Comparison of ENCODE assay signal across 17 mouse cellular contexts in genomic region chr9:40424874-40425273, GRCm38 (mm10).
DNase-seq lines count a peak whose midpoint lies in the region.
"Had no signal": no experiment of that assay in that cellular context is flagged by ENCODE, and none has a peak within 500 bp of the region (broad histone marks: within the 10 kb centered on the region; RNA-seq: fewer than 3 reads in every experiment).

No protein-coding gene starts in this region.

- peak; percentile 65 to 83 for DNase-seq in adrenal gland, adult (ENCODE audit: inconsistent age in 2 of 2, low spot score in 1 of 2)
- DNase-seq in adrenal gland, postnatal 10 days, result no peak
- DNase-seq in adrenal gland, postnatal 14 days, result peak; percentile 51
- no peak for DNase-seq in adrenal gland, postnatal 4 days (ENCODE audit: low spot score in 2 of 2)
- DNase-seq: B cell, adult 2 months; cerebellum, adult 11-12 months; cerebellum, adult 2 months; cerebellum, adult 9-10 months; cerebellum, postnatal 10 days; cerebellum, postnatal 25 days had no signal

- no peaks in the 10 kb centered on the region for H3K36me3 ChIP-seq in macrophage (ENCODE audit: inconsistent target)
- H3K36me3 ChIP-seq: embryonic facial prominence, embryonic 13.5 days; embryonic facial prominence, embryonic 15.5 days; forebrain, embryonic 10.5 days; forebrain, embryonic 12.5 days; G1E had no signal

- H3K79me2 ChIP-seq in macrophage (ENCODE audit: inconsistent target), result peaks cover 93% of the 10 kb centered on the region

- no peak overlapping the region for H3K4me3 ChIP-seq in macrophage (ENCODE audit: inconsistent target)
- H3K4me3 ChIP-seq: embryonic facial prominence, embryonic 13.5 days; embryonic facial prominence, embryonic 15.5 days; erythroblast, embryonic 14.5 days; forebrain, embryonic 10.5 days; forebrain, embryonic 12.5 days had no signal

- H3K27ac ChIP-seq in macrophage, result peak overlapping the region; percentile 1; the same call in 1 of the 2 replicates
- H3K27ac ChIP-seq: embryonic facial prominence, embryonic 13.5 days; embryonic facial prominence, embryonic 15.5 days; forebrain, embryonic 10.5 days; forebrain, embryonic 12.5 days had no signal

Comparison
In these comparisons a context has a peak if more than half of its experiments do, and no peak if none do; other contexts are left out.
1. DNase-seq: peak in adrenal gland, adult (2 of 2) and adrenal gland, postnatal 14 days (single experiment); none in adrenal gland, postnatal 10 days (single experiment) and adrenal gland, postnatal 4 days (0 of 2).